Mouse (Mus musculus) liver, adult (tissue): ENCODE data around the gene Fam131a.

Experiments used
- GATA4 ChIP-seq: IDR thresholded peaks from 2 replicates; pipeline ENCODE4 v1.6.1; 2014; ENCODE audit warnings: mild to moderate bottlenecking, low read length; ENCODE audit not compliant: insufficient replicate concordance

The Fam131a gene

GRCm38 (mm10) chr16:20736168-20736567 is 43.1 kb downstream of the Fam131a start:
- no peak for TF ChIP-seq GATA4

GRCm38 (mm10) chr16:20736823-20737222 is 43.8 kb downstream of the Fam131a start:
- TF ChIP-seq GATA4, result no peak

- no peak for TF ChIP-seq GATA4
These were observed 46.8 kb downstream of the Fam131a start for GRCm38 (mm10) chr16:20739845-20740244.

GRCm38 (mm10) chr16:20746641-20747040 is 53.6 kb downstream of the Fam131a start:
- no peak for TF ChIP-seq GATA4

- no peak for TF ChIP-seq GATA4
These were observed 57.5 kb downstream of the Fam131a start for GRCm38 (mm10) chr16:20750518-20750917.
